Mouse (Mus musculus) CH12.LX (cell line): ENCODE data around the gene Rasgef1a.

ENCODE experiments used
- CHD1 ChIP-seq: IDR thresholded peaks from 2 replicates; pipeline ENCODE4 v1.6.1; 2012; ENCODE audit warnings: low read depth, low read length, improper control_type of control experiment, inconsistent platforms
- CHD2 ChIP-seq: IDR thresholded peaks from 2 replicates; pipeline ENCODE4 v1.6.1; 2011; ENCODE audit warnings: low read length, improper control_type of control experiment
- CTCF ChIP-seq, 2 experiments: IDR thresholded peaks in 1 of 2; conservative IDR thresholded peaks in 1 of 2; 2 replicates each; pipeline ENCODE4 v1.5.1; 2011 to 2012; ENCODE audit warnings: low read depth in 2 of 2, low read length in 2 of 2, improper control_type of control experiment in 1 of 2, inconsistent platforms in 1 of 2, mild to moderate bottlenecking in 1 of 2, moderate library complexity in 1 of 2
- MAFK ChIP-seq: IDR thresholded peaks from 2 replicates; pipeline ENCODE4 v1.6.1; 2011; ENCODE audit warnings: low read length, improper control_type of control experiment; ENCODE audit not compliant: insufficient replicate concordance
- MAX ChIP-seq: IDR thresholded peaks from 2 replicates; pipeline ENCODE4 v1.6.1; 2011; ENCODE audit warnings: low read length, improper control_type of control experiment
- NELFE ChIP-seq: IDR thresholded peaks from 2 replicates; pipeline ENCODE4 v1.6.1; 2011; ENCODE audit warnings: low read depth, low read length, improper control_type of control experiment
- POLR2A ChIP-seq: IDR thresholded peaks from 2 replicates; pipeline ENCODE4 v1.6.1; 2011; ENCODE audit warnings: low read depth, mild to moderate bottlenecking, improper control_type of control experiment, low read length
- RCOR1 ChIP-seq: conservative IDR thresholded peaks from 2 replicates; pipeline ENCODE4 v1.6.1; 2012; ENCODE audit warnings: low read depth, mild to moderate bottlenecking, inconsistent platforms, low read length, improper control_type of control experiment
- ZMIZ1 ChIP-seq: IDR thresholded peaks from 2 replicates; pipeline ENCODE4 v1.6.1; 2012; ENCODE audit warnings: low read depth, mild to moderate bottlenecking, inconsistent platforms, low read length, improper control_type of control experiment

DNA sequence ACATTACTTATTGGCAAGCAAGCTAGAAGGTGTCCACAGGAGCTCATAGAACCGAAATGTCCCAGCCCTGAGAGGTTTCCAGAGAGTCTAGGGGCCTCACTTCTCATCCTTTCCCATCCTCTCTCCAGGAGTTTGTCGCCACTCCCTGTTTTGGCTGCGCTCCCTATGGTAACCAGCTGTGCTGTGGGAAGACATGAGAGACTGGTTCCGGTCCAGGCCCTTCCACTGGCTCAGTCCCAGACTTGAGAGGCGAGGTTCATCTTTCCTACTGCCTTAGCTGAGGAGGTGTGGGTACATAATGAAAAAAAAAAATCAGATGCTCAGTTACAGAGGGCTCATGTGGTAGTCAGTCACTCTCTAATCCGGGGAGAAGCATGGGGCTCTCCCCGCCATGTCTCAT lies 19.9 kb upstream of the Rasgef1a start:
- TF ChIP-seq MAFK (no peak), CTCF (conservative IDR thresholded peaks at IDR 0.05 in 1 of 2, IDR thresholded peaks at IDR 0.05 in 1 of 2; ENCODE audit: low read depth in 2 of 2, low read length in 2 of 2) (no peak), ZMIZ1 (no peak), RCOR1 (no peak), CHD2 (no peak), POLR2A (no peak), CHD1 (no peak), NELFE (no peak), MAX (no peak)
